Mouse (Mus musculus) regulatory T cell (primary cell): Measurements from ENCODE around the gene Srarp.

Experiments used
- in situ Hi-C: fragments of 300-600 bp; cut with MboI, MseI; formaldehyde crosslinking; loops from one replicate; pipeline ENCODE4 v1.15.1; 2025; ENCODE audit warnings: high pct_unique_total_duplicates

The Srarp gene

DNA sequence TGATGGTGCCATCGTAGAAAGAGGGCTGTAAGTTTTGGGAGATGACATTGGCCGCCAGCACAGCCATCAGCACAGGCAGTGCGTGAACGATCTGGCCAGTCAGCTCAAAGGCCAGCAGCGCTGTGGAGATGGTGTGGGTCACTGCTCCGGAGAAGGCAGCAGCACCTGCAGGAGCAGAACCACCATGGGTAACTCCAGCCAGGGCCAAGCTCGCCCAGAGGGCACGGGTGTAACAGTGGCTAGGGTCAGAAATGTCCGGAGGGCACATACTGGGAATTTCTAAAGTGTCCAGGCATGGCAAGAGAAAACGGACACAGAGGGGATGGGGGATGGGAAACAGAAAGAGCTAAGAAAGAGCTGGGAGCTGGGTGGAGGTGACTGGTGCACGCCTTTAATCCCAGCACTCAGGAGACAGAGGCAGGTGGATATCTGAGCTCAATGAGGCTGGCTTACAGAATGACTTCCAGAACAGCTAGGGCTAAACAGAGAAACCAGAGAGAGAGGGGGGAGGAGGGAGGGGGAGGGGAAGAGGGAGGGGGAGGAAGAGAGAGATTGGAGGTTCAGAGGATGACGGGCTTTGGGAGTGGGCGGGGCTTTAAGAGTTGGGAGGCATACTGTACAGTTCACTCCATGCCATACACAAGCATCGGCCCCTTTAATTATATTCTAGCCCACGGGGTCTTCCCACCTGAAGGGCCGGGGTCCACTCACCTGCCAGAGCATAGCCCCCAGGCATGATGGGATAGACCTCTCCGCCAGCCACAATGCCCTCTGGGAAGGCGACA lies 46.3 kb downstream of the Srarp start:
- in situ Hi-C loops = no loop called here

GRCm38 (mm10) chr4:141387933-141388332 lies 48.0 kb downstream of the Srarp start:
- in situ Hi-C loops = no loop called here

DNA sequence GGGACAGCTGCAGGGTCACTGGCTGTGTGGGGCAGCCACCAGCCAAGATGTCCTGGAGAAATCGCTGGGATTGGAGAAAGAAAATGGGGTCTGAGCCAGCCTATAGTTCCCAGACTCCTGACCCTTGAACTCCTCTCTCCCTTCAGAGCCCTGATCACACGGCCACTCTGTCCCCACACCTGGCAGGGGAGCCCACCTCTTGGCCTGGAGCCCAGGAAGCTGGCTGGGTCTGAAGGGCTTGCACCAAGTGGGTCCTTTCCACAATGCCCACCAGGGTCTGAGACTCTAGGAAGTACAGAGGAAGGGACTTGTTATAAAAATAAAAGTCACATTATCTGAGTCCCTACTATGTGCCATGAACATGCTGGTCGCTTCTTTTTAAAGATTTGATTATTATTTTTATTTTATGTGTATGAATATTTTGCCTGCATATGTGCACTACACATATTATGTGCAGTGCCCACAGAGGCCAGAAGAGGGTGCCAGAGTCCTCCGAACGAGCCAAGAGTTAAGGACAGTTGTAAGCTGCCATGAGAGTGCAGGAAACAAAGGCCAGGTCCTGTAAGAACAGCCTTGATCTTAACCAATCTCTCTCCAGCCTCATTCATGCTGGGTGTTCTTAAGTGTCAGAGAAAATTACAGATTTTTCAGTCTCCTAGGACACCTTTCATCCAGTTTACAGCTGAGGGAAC lies 48.7 kb downstream of the Srarp start:
- in situ Hi-C loops = no loop called here

DNA sequence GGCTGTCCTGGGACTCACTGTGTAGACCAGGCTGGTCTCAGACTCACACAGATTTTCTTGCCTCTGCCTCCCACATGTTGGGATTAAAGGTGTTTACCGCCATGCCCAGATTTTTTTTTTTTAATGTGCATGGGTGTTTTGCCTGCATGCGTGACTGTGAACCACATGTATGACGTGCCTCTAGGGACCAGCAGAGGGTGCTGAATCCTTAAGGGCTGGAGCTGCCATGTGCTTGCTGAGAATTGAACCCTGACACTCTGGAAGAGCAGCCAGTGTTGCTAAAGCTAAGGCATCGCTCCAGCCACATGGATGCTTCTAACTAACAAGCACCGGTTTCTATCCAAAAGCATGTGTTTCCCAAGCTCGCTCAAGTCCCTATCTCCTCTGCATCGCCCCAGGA lies 49.8 kb downstream of the Srarp start:
- in situ Hi-C loops = no loop called here

DNA sequence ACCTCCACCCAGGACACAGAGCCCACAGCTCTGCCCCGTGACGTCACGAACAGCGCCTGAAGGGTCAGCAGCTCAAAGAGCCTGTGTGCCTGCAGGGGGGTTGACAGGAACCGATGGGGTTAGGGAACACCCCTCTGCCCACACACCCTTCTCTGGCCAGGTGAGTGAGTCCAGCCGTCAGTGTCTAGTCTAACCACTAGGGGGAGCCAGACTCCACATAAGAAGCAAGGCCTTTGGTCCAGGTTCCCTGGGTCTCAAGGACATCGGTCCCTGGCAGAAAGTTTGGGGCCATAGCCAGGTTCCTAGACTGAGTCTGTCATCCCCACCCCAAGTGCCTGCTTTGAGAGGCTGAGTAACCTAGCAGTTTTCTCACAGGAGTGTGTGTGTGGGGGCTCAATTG lies 50.6 kb downstream of the Srarp start:
- in situ Hi-C loops = no loop called here
